25 mouse cellular contexts compared by ENCODE assay signal in the genomic region with DNA sequence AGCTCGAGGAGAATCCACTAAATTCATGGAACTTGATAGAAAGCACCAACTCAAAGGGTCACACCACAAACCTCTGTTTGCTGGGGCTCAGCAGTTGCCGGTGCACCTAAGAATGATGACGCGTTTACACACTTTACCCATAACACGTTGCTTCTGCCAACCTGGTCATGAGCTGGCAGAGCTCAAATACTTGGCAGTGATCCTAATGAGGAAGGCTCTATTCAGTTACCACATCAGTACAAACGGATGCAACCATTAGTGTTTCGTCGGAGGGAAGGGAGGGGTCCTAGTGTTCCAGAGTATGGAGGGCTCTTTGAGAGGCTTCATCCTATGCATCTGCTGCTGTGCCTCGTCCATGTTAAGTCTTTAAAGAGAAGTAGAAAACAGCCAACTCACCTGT. TPM values are rescaled to one million over a fixed set of nuclear protein-coding genes. Genes with fewer than 3 reads are reported as not detected.
"Had no signal": no experiment of that assay in that cellular context is flagged by ENCODE, and none has a peak within 500 bp of the region (broad histone marks: within the 10 kb centered on the region; RNA-seq: fewer than 3 reads in every experiment).

No protein-coding gene starts in this region.

- ATAC-seq: hindbrain, postnatal 0 days; intestine, embryonic 16.5 days; liver, embryonic 12.5 days had no signal

- H3K27ac ChIP-seq: heart, embryonic 10.5 days; hindbrain, embryonic 13.5 days; hindbrain, embryonic 15.5 days; hindbrain, postnatal 0 days; kidney, embryonic 15.5 days; kidney, postnatal 0 days; limb, embryonic 13.5 days; limb, embryonic 15.5 days; liver, embryonic 12.5 days; liver, embryonic 14.5 days had no signal

- H3K9me3 ChIP-seq: heart, embryonic 10.5 days; heart, embryonic 12.5 days; hindbrain, embryonic 13.5 days; hindbrain, embryonic 15.5 days; kidney, embryonic 15.5 days; limb, embryonic 13.5 days; limb, embryonic 15.5 days; liver, embryonic 12.5 days had no signal

- H3K4me2 ChIP-seq: heart, embryonic 12.5 days; hindbrain, embryonic 13.5 days; hindbrain, embryonic 15.5 days; kidney, embryonic 15.5 days; limb, embryonic 13.5 days; limb, embryonic 15.5 days; liver, embryonic 12.5 days had no signal

- H3K36me3 ChIP-seq: heart, embryonic 10.5 days; heart, embryonic 12.5 days; hindbrain, embryonic 13.5 days; hindbrain, embryonic 15.5 days; kidney, embryonic 15.5 days; limb, embryonic 13.5 days; limb, embryonic 15.5 days; liver, embryonic 12.5 days had no signal

- H3K4me3 ChIP-seq: heart, embryonic 10.5 days; heart, embryonic 12.5 days; hindbrain, embryonic 13.5 days; hindbrain, embryonic 15.5 days; kidney, embryonic 15.5 days; limb, embryonic 13.5 days; limb, embryonic 15.5 days; liver, embryonic 12.5 days had no signal

- H3K9ac ChIP-seq: heart, embryonic 12.5 days; hindbrain, embryonic 13.5 days; hindbrain, embryonic 15.5 days; kidney, embryonic 15.5 days; limb, embryonic 13.5 days; limb, embryonic 15.5 days; liver, embryonic 12.5 days; liver, embryonic 14.5 days had no signal

- DNase-seq: gastrocnemius, postnatal 14 days; gastrocnemius, postnatal 36 days; heart, adult 18-20 months; heart, postnatal 10 days; kidney, adult 11 months; kidney, adult 2 months; kidney, adult 9 months; kidney, postnatal 14 days; kidney, postnatal 36 days; layer of hippocampus, adult 9-11 months; layer of hippocampus, postnatal 36 days; left cerebral cortex, postnatal 4 days had no signal

RNA-seq across cellular contexts. Expression of a gene that starts 3.3 kb away (rescaled TPM):
- polyA plus RNA-seq: liver, adult 2 months had no signal
